In genomic region chr11:3554976-3555375, GRCm38 (mm10) we compare ENCODE assay signal across 19 mouse cellular contexts. TPM values are rescaled to one million over a fixed set of nuclear protein-coding genes. Genes with fewer than 3 reads are reported as not detected.
DNase-seq lines count a peak whose midpoint lies in the region; ATAC-seq and TF ChIP-seq lines count a peak whose summit lies in the region.
"Had no signal": no experiment of that assay in that cellular context is flagged by ENCODE, and none has a peak within 500 bp of the region (broad histone marks: within the 10 kb centered on the region; RNA-seq: fewer than 3 reads in every experiment).

No protein-coding gene starts in this region.

- H3K36me3 ChIP-seq in liver, postnatal 0 days (replicated peaks; ENCODE audit: insufficient read depth, low read length): no peaks in the 10 kb centered on the region
- H3K36me3 ChIP-seq: G1E had no signal

- peak; percentile 74 for DNase-seq in fat pad, adult 2 months (ENCODE audit: extremely low read depth, low read depth, low spot score)
- peak; percentile 87 for DNase-seq in gonadal fat pad, adult 2 months (ENCODE audit: low read depth)
- no peak for DNase-seq in lung, postnatal 25 days (ENCODE audit: low spot score)
- no peak for DNase-seq in liver, postnatal 0 days
- DNase-seq: adrenal gland, adult 2 months; adrenal gland, adult 8-10 months; adrenal gland, postnatal 10 days; adrenal gland, postnatal 14 days; adrenal gland, postnatal 25 days; adrenal gland, postnatal 36 days; B cell, adult 2 months; cerebellum, adult 11 months; cerebellum, adult 11-12 months; cerebellum, adult 18-20 months had no signal

- H3K9ac ChIP-seq in liver, postnatal 0 days (replicated peaks): no peak overlapping the region

- 0 out of 2 replicates have a peak, but pooled peaks cover 2% of the 10 kb centered on the region for H3K9me3 ChIP-seq in liver, postnatal 0 days (ENCODE audit: low read length)
- H3K9me3 ChIP-seq: G1E had no signal

- H3K4me3 ChIP-seq in liver, postnatal 0 days (ENCODE audit: low read depth, low read length): no peak overlapping the region

- no peak for ATAC-seq in liver, postnatal 0 days
- ATAC-seq: activated CD4-positive, CD25-positive, alpha-beta regulatory T cell, adult 4 months; CD4-positive, CD25-positive, alpha-beta regulatory T cell, adult 4 months; Patski had no signal

- 78% methylated on average over 4 of the region's 4 CpGs for WGBS in liver, postnatal 0 days (ENCODE audit: insufficient replicate concordance)

- H3K4me2 ChIP-seq in liver, postnatal 0 days (ENCODE audit: low read depth, low read length): no peak overlapping the region

- no peak for TF ChIP-seq EP300 in liver, postnatal 0 days (IDR thresholded peaks at IDR 0.05; ENCODE audit: low read depth)

- H3K27ac ChIP-seq in liver, postnatal 0 days (ENCODE audit: low read depth): no peak overlapping the region

- H3K27me3 ChIP-seq in liver, postnatal 0 days (ENCODE audit: insufficient read depth, low read length): no peaks in the 10 kb centered on the region
- H3K27me3 ChIP-seq: CH12.LX, Patski had no signal

- no peaks in the 10 kb centered on the region for H3K4me1 ChIP-seq in liver, postnatal 0 days (ENCODE audit: insufficient read depth)

- TF ChIP-seq CTCF in liver, postnatal 0 days (IDR thresholded peaks at IDR 0.05; ENCODE audit: low read depth): no peak

RNA-seq across cellular contexts. Expression of gene Smtn, which starts 14.6 kb away (rescaled TPM):
- 22.5 and 44.5 TPM in 2 replicates for polyA plus RNA-seq in gonadal fat pad, adult 2 months (2012; rRNA removed)
- 8.4 and 8.9 TPM in 2 replicates for polyA plus RNA-seq in liver, postnatal 0 days (2015; fragmentation: Nextera tagmentation; extraction: Ambion mirVana)
- polyA plus RNA-seq: G1E had no signal

RNA-seq across cellular contexts. Expression of gene Selenom, which starts 40.5 kb away (rescaled TPM):
- 90.6 and 93.3 TPM in 2 replicates for polyA plus RNA-seq in gonadal fat pad, adult 2 months (2012; rRNA removed)
- polyA plus RNA-seq in liver, postnatal 0 days (2015; fragmentation: Nextera tagmentation; extraction: Ambion mirVana): 9.9 and 11.7 TPM in 2 replicates
- polyA plus RNA-seq: G1E had no signal

RNA-seq across cellular contexts. Expression of gene Inpp5j, which starts 50.4 kb away (rescaled TPM):
- polyA plus RNA-seq in gonadal fat pad, adult 2 months (2012; rRNA removed): 1.3 and 2.0 TPM in 2 replicates
- polyA plus RNA-seq in liver, postnatal 0 days (2015; fragmentation: Nextera tagmentation; extraction: Ambion mirVana): 0.83 and 0.86 TPM in 2 replicates
- polyA plus RNA-seq: activated CD4-positive, CD25-positive, alpha-beta regulatory T cell, adult 4 months; G1E had no signal

Comparison
In these comparisons a context has a peak if more than half of its experiments do, and no peak if none do; other contexts are left out.
1. DNase-seq: peak in fat pad, adult 2 months (single experiment) and gonadal fat pad, adult 2 months (single experiment); none in lung, postnatal 25 days (single experiment) and liver, postnatal 0 days (single experiment).